Mouse (Mus musculus): ENCODE results near the gene Dcdc2c. TPM values are rescaled to one million over a fixed set of nuclear protein-coding genes. Genes with fewer than 3 reads are reported as not detected.

Dcdc2c gene
- total RNA-seq, 2 experiments from 2014 or later: 0.25 to 0.52 TPM

GRCm38 (mm10) chr12:28460951-28461431, 91.2 kb downstream of the Dcdc2c start:
- DNase-seq (ENCODE audit: extremely low spot score in 1 of 2, low spot score in 1 of 2): no peak

GRCm38 (mm10) chr12:28460523-28460922, 91.7 kb downstream of the Dcdc2c start:
- no peak for DNase-seq (ENCODE audit: extremely low spot score in 1 of 2, low spot score in 1 of 2)

GRCm38 (mm10) chr12:28458786-28459185, 93.4 kb downstream of the Dcdc2c start:
- DNase-seq (ENCODE audit: extremely low spot score in 1 of 2, low spot score in 1 of 2): no peak

GRCm38 (mm10) chr12:28436536-28436935, 115.7 kb downstream of the Dcdc2c start:
- no peak for DNase-seq (ENCODE audit: extremely low spot score in 1 of 2, low spot score in 1 of 2)

GRCm38 (mm10) chr12:28432729-28433067, 119.5 kb downstream of the Dcdc2c start:
- DNase-seq (ENCODE audit: extremely low spot score in 1 of 2, low spot score in 1 of 2): no peak

GRCm38 (mm10) chr12:28431832-28432728, 120.1 kb downstream of the Dcdc2c start:
- DNase-seq (ENCODE audit: extremely low spot score in 1 of 2, low spot score in 1 of 2): peak; percentile 65 to 80

- no peak for DNase-seq (ENCODE audit: extremely low spot score in 1 of 2, low spot score in 1 of 2)
Observed at GRCm38 (mm10) chr12:28429856-28430255, 122.3 kb downstream of the Dcdc2c start.

- DNase-seq (ENCODE audit: extremely low spot score in 1 of 2, low spot score in 1 of 2): no peak
Observed at GRCm38 (mm10) chr12:28416957-28417356, 135.2 kb downstream of the Dcdc2c start.

GRCm38 (mm10) chr12:28407656-28408405, 144.4 kb downstream of the Dcdc2c start:
- DNase-seq (ENCODE audit: extremely low spot score in 1 of 2, low spot score in 1 of 2): no peak

- no peak for DNase-seq (ENCODE audit: extremely low spot score in 1 of 2, low spot score in 1 of 2)
Observed at GRCm38 (mm10) chr12:28402256-28402655, 149.9 kb downstream of the Dcdc2c start.

- no peak for DNase-seq (ENCODE audit: extremely low spot score in 1 of 2, low spot score in 1 of 2)
Observed at GRCm38 (mm10) chr12:28401372-28401771, 150.8 kb downstream of the Dcdc2c start.

GRCm38 (mm10) chr12:28392129-28392528, 160.1 kb downstream of the Dcdc2c start:
- no peak for DNase-seq (ENCODE audit: extremely low spot score in 1 of 2, low spot score in 1 of 2)

Other genes starting within 250 kb of the Dcdc2c start
- gene Allc, start 30.1 kb upstream of the Dcdc2c start, total RNA-seq (2021): under 1 TPM; 0.44 to 0.45 TPM
- gene Colec11, start 71.0 kb upstream of the Dcdc2c start, total RNA-seq (2021): under 1 TPM; 0.42 to 0.69 TPM
- 100 to 1,000 TPM; 257 to 314 TPM for gene Rps7, start 83.6 kb upstream of the Dcdc2c start, total RNA-seq (2021)
- 10 to 100 TPM; 12.0 to 16.9 TPM for gene Rnaseh1, start 97.2 kb upstream of the Dcdc2c start, total RNA-seq (2021)
- 10 to 100 TPM; 29.7 to 35.0 TPM for gene Adi1, start 122.8 kb upstream of the Dcdc2c start, total RNA-seq (2021)
- 10 to 100 TPM; 57.9 to 59.4 TPM for gene Trappc12, start 198.1 kb upstream of the Dcdc2c start, total RNA-seq (2021)
- gene Eipr1, start 199.4 kb upstream of the Dcdc2c start, total RNA-seq (2021): 10 to 100 TPM; 48.8 to 52.1 TPM